Mouse (Mus musculus): ENCODE results near the gene Synpo2.

GRCm38 (mm10) chr3:123237039-123237438 lies 1.1 kb upstream of the Synpo2 start:
- TF ChIP-seq GATA1 (IDR thresholded peaks at IDR 0.05; ENCODE audit: borderline replicate concordance, low read length) (no peak), FLI1 (IDR thresholded peaks at IDR 0.05; ENCODE audit: low read length) (no peak)
